Mouse (Mus musculus): ENCODE results near the gene Tbx19. TPM values are rescaled to one million over a fixed set of nuclear protein-coding genes. Genes with fewer than 3 reads are reported as not detected.
A peak's percentile ranks its signal among the peaks of the same experiment; 100 is the strongest.

The Tbx19 gene
- total and polyA plus RNA-seq, 2 experiments = not detected

- Histone ChIP-seq H3K27me3 (ENCODE audit: control insufficient read depth, insufficient read depth, low read length) (no peaks in the 10 kb centered on the region), H3K9ac (ENCODE audit: low read depth, low read length) (no peak overlapping the region), H3K4me1 (ENCODE audit: control insufficient read depth, insufficient read depth, low read length) (peaks cover 9% of the 10 kb centered on the region; the same call in 1 of the 2 replicates), H3K79me2 (ENCODE audit: control insufficient read depth, insufficient read depth, low read length) (no peaks in the 10 kb centered on the region), H3K36me3 (ENCODE audit: control insufficient read depth, insufficient read depth, low read length) (no peaks in the 10 kb centered on the region), H3K27ac (replicated peaks; ENCODE audit: insufficient read depth, low read depth, low read length) (peak overlapping the region; percentile 53), H3K4me3 (ENCODE audit: insufficient read depth, low read depth, low read length) (no peak overlapping the region)
- peak; percentile 65 for DNase-seq (ENCODE audit: extremely low read depth, low read depth, low spot score)
- TF ChIP-seq POLR2A (IDR thresholded peaks at IDR 0.05; ENCODE audit: extremely low read depth, insufficient read depth, low read length) = no peak
- WGBS = 28% methylated on average over 1 of the region's 1 CpGs
These were observed 38.4 kb upstream of the Tbx19 start for GRCm38 (mm10) chr1:165198951-165199350.

- no peak for TF ChIP-seq POLR2A (IDR thresholded peaks at IDR 0.05; ENCODE audit: extremely low read depth, insufficient read depth, low read length)
- no peak for TF ChIP-seq CTCF (IDR thresholded peaks at IDR 0.05; ENCODE audit: low read depth, low read length)
- 66% methylated on average over 3 of the region's 3 CpGs for WGBS
These were observed 37.3 kb upstream of the Tbx19 start for GRCm38 (mm10) chr1:165197875-165198274.

GRCm38 (mm10) chr1:165195396-165195960 lies 34.9 kb upstream of the Tbx19 start:
- TF ChIP-seq CTCF (IDR thresholded peaks at IDR 0.05; ENCODE audit: low read depth, low read length) (no peak), POLR2A (IDR thresholded peaks at IDR 0.05; ENCODE audit: extremely low read depth, insufficient read depth, low read length) (no peak)
- Histone ChIP-seq H3K36me3 (ENCODE audit: control insufficient read depth, insufficient read depth, low read length) (no peaks in the 10 kb centered on the region), H3K27ac (replicated peaks; ENCODE audit: insufficient read depth, low read depth, low read length) (peak overlapping the region; percentile 66), H3K4me1 (ENCODE audit: control insufficient read depth, insufficient read depth, low read length) (peaks cover 9% of the 10 kb centered on the region; the same call in 1 of the 2 replicates), H3K79me2 (ENCODE audit: control insufficient read depth, insufficient read depth, low read length) (peaks cover 14% of the 10 kb centered on the region; the same call in 1 of the 2 replicates), H3K27me3 (ENCODE audit: control insufficient read depth, insufficient read depth, low read length) (no peaks in the 10 kb centered on the region), H3K4me3 (ENCODE audit: insufficient read depth, low read depth, low read length) (no peak overlapping the region), H3K9ac (ENCODE audit: low read depth, low read length) (no peak overlapping the region)
- 90% methylated on average over 3 of the region's 3 CpGs for WGBS
- no peak for DNase-seq (ENCODE audit: extremely low read depth, low read depth, low spot score)

More at GRCm38 (mm10) chr1:165197875-165198274, 37.3 kb upstream of the Tbx19 start:
- DNase-seq (ENCODE audit: extremely low read depth, low read depth, low spot score) = no peak
- H3K27ac ChIP-seq (replicated peaks; ENCODE audit: insufficient read depth, low read depth, low read length) = no peak overlapping the region
- peaks cover 9% of the 10 kb centered on the region; the same call in 1 of the 2 replicates for H3K4me1 ChIP-seq (ENCODE audit: control insufficient read depth, insufficient read depth, low read length)
- no peaks in the 10 kb centered on the region for H3K36me3 ChIP-seq (ENCODE audit: control insufficient read depth, insufficient read depth, low read length)
- H3K4me3 ChIP-seq (ENCODE audit: insufficient read depth, low read depth, low read length) = no peak overlapping the region
- H3K9ac ChIP-seq (ENCODE audit: low read depth, low read length) = no peak overlapping the region
- no peaks in the 10 kb centered on the region for H3K79me2 ChIP-seq (ENCODE audit: control insufficient read depth, insufficient read depth, low read length)
- H3K27me3 ChIP-seq (ENCODE audit: control insufficient read depth, insufficient read depth, low read length) = no peaks in the 10 kb centered on the region

- no peak for DNase-seq (ENCODE audit: extremely low read depth, low read depth, low spot score)
- Histone ChIP-seq H3K4me1 (ENCODE audit: control insufficient read depth, insufficient read depth, low read length) (peaks cover 9% of the 10 kb centered on the region; the same call in 1 of the 2 replicates), H3K27me3 (ENCODE audit: control insufficient read depth, insufficient read depth, low read length) (no peaks in the 10 kb centered on the region), H3K36me3 (ENCODE audit: control insufficient read depth, insufficient read depth, low read length) (no peaks in the 10 kb centered on the region), H3K27ac (replicated peaks; ENCODE audit: insufficient read depth, low read depth, low read length) (peak overlapping the region; percentile 66), H3K79me2 (ENCODE audit: control insufficient read depth, insufficient read depth, low read length) (peaks cover 15% of the 10 kb centered on the region; the same call in 1 of the 2 replicates), H3K9ac (ENCODE audit: low read depth, low read length) (no peak overlapping the region), H3K4me3 (ENCODE audit: insufficient read depth, low read depth, low read length) (peak overlapping the region; percentile 94)
- TF ChIP-seq CTCF (IDR thresholded peaks at IDR 0.05; ENCODE audit: low read depth, low read length) (no peak), POLR2A (IDR thresholded peaks at IDR 0.05; ENCODE audit: extremely low read depth, insufficient read depth, low read length) (no peak)
- under 1% methylated on average over 5 of the region's 5 CpGs for WGBS
These were observed 34.1 kb upstream of the Tbx19 start for GRCm38 (mm10) chr1:165194662-165195013.

- peak; percentile 84 for DNase-seq (ENCODE audit: extremely low read depth, low read depth, low spot score)
- H3K4me1 ChIP-seq (ENCODE audit: control insufficient read depth, insufficient read depth, low read length) = 0 out of 2 replicates have a peak, but pooled peaks cover 7% of the 10 kb centered on the region
- peak within 1 kb of the TSS; percentile 94 for H3K4me3 ChIP-seq (ENCODE audit: insufficient read depth, low read depth, low read length)
- peaks cover 20% of the 10 kb centered on the region; the same call in 1 of the 2 replicates for H3K79me2 ChIP-seq (ENCODE audit: control insufficient read depth, insufficient read depth, low read length)
- no peaks in the 10 kb centered on the region for H3K27me3 ChIP-seq (ENCODE audit: control insufficient read depth, insufficient read depth, low read length)
- no peaks in the 10 kb centered on the region for H3K36me3 ChIP-seq (ENCODE audit: control insufficient read depth, insufficient read depth, low read length)
- WGBS = under 1% methylated on average over 69 of the region's 69 CpGs
- peak within 1 kb of the TSS; percentile 93 for H3K27ac ChIP-seq (replicated peaks; ENCODE audit: insufficient read depth, low read depth, low read length)
- peak within 1 kb of the TSS; percentile 96 for H3K9ac ChIP-seq (ENCODE audit: low read depth, low read length)
- TF ChIP-seq POLR2A (IDR thresholded peaks at IDR 0.05; ENCODE audit: extremely low read depth, insufficient read depth, low read length) (peak; percentile 64; the same call in 1 of the 2 replicates), CTCF (IDR thresholded peaks at IDR 0.05; ENCODE audit: low read depth, low read length) (peak; percentile 29; the same call in 1 of the 2 replicates)
These were observed 33.5 kb upstream of the Tbx19 start, which contains the start of gene Sft2d2 for GRCm38 (mm10) chr1:165193880-165194661. Gene Sft2d2, minus strand, starts transcription at chr1:165194438.
